Mouse (Mus musculus): Measurements from ENCODE around the gene Zfp867. TPM values are rescaled to one million over a fixed set of nuclear protein-coding genes. Genes with fewer than 3 reads are reported as not detected.

The Zfp867 gene
- polyA plus RNA-seq, 1 experiment from 2014 or later = 9.4 TPM

DNA sequence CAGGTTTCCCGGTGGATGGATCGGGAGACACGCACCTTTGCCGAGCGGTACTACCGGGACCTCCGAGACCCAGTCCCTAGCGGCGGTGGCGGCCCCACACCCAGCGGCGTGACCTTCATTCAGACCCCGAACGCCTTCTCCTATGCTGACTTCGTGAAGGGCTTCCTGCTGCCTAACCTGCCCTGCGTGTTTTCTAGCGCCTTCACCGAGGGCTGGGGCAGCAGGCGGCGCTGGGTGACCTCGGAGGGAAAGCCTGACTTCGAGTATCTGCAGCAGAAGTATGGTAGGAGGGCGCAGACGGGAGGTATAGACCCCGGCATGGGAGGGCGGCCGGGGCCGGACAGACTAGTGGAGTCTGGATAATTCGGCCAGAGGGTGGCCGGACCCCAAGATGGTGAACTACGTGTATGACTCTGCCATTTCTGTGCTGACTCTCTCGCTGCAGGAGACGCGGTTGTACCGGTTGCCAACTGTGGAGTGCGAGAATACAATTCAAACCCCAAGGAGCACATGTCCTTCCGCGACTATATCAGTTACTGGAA lies 22.0 kb downstream of the Zfp867 start:
- WGBS = 1% methylated on average over 38 of the region's 38 CpGs
- peaks cover 10% of the 10 kb centered on the region; the same call in 1 of the 2 replicates for H3K36me3 ChIP-seq (ENCODE audit: control insufficient read depth, insufficient read depth, low read length)
- H3K9me3 ChIP-seq (ENCODE audit: control insufficient read depth, low read length) = no peaks in the 10 kb centered on the region
- ATAC-seq (ENCODE audit: insufficient number of reproducible peaks, low FRiP score, low TSS enrichment, low read depth) (peak; percentile 76), DNase-seq (ENCODE audit: low spot score) (no peak)
- H3K4me2 ChIP-seq (ENCODE audit: low read depth, severe bottlenecking) = peak overlapping the region; percentile 88
- H3K27me3 ChIP-seq (ENCODE audit: control insufficient read depth, insufficient read depth, low read length) = no peaks in the 10 kb centered on the region
- H3K4me1 ChIP-seq (ENCODE audit: control insufficient read depth, insufficient read depth, low read length) = peaks cover 8% of the 10 kb centered on the region
- peak overlapping the region; percentile 56 for H3K27ac ChIP-seq (replicated peaks; ENCODE audit: low read depth, low read length)
- H3K9ac ChIP-seq (ENCODE audit: low read length) = peak overlapping the region; percentile 78
- H3K4me3 ChIP-seq (ENCODE audit: low read depth, low read length) = peak overlapping the region; percentile 84

DNA sequence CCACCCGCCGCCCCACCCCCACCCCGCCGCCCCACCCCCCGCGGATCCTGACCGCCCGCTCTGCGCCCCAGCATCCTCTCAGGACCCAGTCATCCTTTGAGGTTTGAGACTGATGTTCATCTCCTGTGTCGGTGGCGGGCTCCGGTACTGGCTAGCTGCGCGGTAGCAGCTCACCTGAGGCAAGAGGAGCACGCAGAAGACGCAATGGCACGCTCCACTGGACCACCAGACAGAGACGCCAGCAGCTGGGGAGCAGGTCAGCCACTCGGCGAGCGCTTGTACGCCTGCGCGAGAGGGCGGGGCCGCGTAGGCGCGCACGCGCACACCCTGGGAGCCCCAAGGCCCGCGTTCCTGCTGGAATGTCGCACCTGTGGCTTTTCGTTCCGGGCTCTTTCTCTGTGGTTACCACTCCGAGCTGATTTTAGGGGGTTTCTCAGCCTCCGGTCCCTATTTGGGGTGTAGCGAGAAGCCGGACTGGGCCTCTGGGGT lies 22.5 kb downstream of the Zfp867 start, which contains the start of gene Jmjd4:
Gene Jmjd4 (plus strand): TSS at position 305 of the 489 bp plus-strand sequence.
- DNase-seq (ENCODE audit: low spot score) (peak; percentile 93), ATAC-seq (ENCODE audit: insufficient number of reproducible peaks, low FRiP score, low TSS enrichment, low read depth) (peak; percentile 95)
- Histone ChIP-seq H3K4me2 (ENCODE audit: low read depth, severe bottlenecking) (peak within 1 kb of the TSS; percentile 88), H3K4me1 (ENCODE audit: control insufficient read depth, insufficient read depth, low read length) (peaks cover 8% of the 10 kb centered on the region), H3K9me3 (ENCODE audit: control insufficient read depth, low read length) (no peaks in the 10 kb centered on the region), H3K36me3 (ENCODE audit: control insufficient read depth, insufficient read depth, low read length) (peaks cover 5% of the 10 kb centered on the region; the same call in 1 of the 2 replicates), H3K4me3 (ENCODE audit: low read depth, low read length) (peak within 1 kb of the TSS; percentile 84), H3K27me3 (ENCODE audit: control insufficient read depth, insufficient read depth, low read length) (no peaks in the 10 kb centered on the region), H3K9ac (ENCODE audit: low read length) (peak within 1 kb of the TSS; percentile 78), H3K27ac (replicated peaks; ENCODE audit: low read depth, low read length) (peak within 1 kb of the TSS; percentile 56)
- under 1% methylated on average over 35 of the region's 40 CpGs for WGBS

DNA sequence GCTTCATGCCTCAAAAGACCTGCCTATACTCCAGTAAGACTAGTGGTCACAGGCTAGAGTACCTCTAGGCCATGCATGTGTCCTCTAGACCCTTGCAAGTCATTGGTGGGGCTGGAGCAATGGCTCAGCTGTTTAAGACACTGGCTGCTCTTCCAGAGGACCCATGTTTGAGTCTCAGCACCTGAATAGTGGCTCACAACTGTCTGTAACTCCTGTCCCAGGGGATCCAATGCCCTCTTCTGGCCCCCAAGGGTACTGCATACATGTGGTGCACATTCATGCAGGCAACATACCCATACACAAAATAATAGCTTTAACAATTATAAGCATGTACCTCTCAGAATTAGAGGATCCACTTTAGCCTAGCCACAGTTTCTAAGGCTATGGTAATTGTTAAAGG lies 29.2 kb downstream of the Zfp867 start:
- no peak for ATAC-seq (ENCODE audit: insufficient number of reproducible peaks, low FRiP score, low TSS enrichment, low read depth)
- Histone ChIP-seq H3K9ac (ENCODE audit: low read length) (no peak overlapping the region), H3K4me3 (ENCODE audit: low read depth, low read length) (no peak overlapping the region), H3K36me3 (ENCODE audit: control insufficient read depth, insufficient read depth, low read length) (peaks cover under 1% of the 10 kb centered on the region), H3K4me1 (ENCODE audit: control insufficient read depth, insufficient read depth, low read length) (no peaks in the 10 kb centered on the region), H3K4me2 (ENCODE audit: low read depth, severe bottlenecking) (no peak overlapping the region), H3K9me3 (ENCODE audit: control insufficient read depth, low read length) (no peaks in the 10 kb centered on the region), H3K27me3 (ENCODE audit: control insufficient read depth, insufficient read depth, low read length) (no peaks in the 10 kb centered on the region), H3K27ac (replicated peaks; ENCODE audit: low read depth, low read length) (no peak overlapping the region)
- no peak for DNase-seq (ENCODE audit: low spot score)

DNA sequence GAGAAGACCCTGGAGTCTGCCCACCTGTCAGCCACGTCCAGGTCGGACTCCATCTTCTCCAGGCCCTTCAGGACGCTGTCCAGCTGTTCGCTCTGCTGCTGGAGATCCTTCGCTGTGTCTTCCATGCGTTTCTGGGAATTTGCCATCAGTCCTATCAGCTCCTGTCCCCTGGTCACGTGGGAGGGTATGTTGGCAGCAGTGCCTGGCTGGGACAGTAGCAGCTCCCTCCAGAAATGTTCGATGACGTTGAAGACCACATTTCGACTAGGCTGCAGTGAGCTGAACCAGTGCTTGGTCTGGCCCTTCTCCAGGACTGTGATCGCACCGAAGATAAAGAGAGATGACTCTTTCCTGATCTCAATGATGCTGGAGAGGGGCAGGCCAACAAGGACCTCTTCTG lies 34.3 kb downstream of the Zfp867 start:
- H3K36me3 ChIP-seq (ENCODE audit: control insufficient read depth, insufficient read depth, low read length) = peaks cover 8% of the 10 kb centered on the region
- no peaks in the 10 kb centered on the region for H3K27me3 ChIP-seq (ENCODE audit: control insufficient read depth, insufficient read depth, low read length)
- no peaks in the 10 kb centered on the region; the same call in 1 of the 2 replicates for H3K9me3 ChIP-seq (ENCODE audit: control insufficient read depth, low read length)
- no peak overlapping the region for H3K9ac ChIP-seq (ENCODE audit: low read length)
- no peaks in the 10 kb centered on the region for H3K4me1 ChIP-seq (ENCODE audit: control insufficient read depth, insufficient read depth, low read length)
- ATAC-seq (ENCODE audit: insufficient number of reproducible peaks, low FRiP score, low TSS enrichment, low read depth) (no peak), DNase-seq (ENCODE audit: low spot score) (no peak)
- WGBS = 96% methylated on average over 12 of the region's 12 CpGs
- no peak overlapping the region for H3K27ac ChIP-seq (replicated peaks; ENCODE audit: low read depth, low read length)
- H3K4me2 ChIP-seq (ENCODE audit: low read depth, severe bottlenecking) = no peak overlapping the region
- no peak overlapping the region for H3K4me3 ChIP-seq (ENCODE audit: low read depth, low read length)

DNA sequence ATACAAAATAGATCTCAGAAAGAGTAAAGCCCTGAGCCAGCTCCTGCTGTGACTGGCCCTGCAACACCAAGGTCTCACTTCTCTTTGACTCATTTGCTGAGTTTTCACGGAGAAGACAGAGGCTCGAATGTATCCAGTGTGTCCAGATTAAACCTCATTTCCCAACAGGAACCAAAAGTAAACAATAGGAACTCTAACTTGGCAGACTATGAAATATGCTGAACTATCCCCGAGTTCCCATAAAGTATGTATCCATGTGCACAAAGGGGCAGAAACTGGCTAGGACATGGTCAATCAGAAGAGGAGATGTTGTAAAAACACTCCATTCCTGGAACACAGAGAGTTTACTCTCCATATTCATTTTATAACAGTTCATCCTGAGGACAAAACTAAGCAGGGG lies 40.0 kb downstream of the Zfp867 start:
- Histone ChIP-seq H3K4me3 (ENCODE audit: low read depth, low read length) (no peak overlapping the region), H3K4me2 (ENCODE audit: low read depth, severe bottlenecking) (no peak overlapping the region), H3K36me3 (ENCODE audit: control insufficient read depth, insufficient read depth, low read length) (peaks cover 10% of the 10 kb centered on the region), H3K27me3 (ENCODE audit: control insufficient read depth, insufficient read depth, low read length) (no peaks in the 10 kb centered on the region), H3K4me1 (ENCODE audit: control insufficient read depth, insufficient read depth, low read length) (no peaks in the 10 kb centered on the region), H3K27ac (replicated peaks; ENCODE audit: low read depth, low read length) (no peak overlapping the region), H3K9ac (ENCODE audit: low read length) (no peak overlapping the region), H3K9me3 (ENCODE audit: control insufficient read depth, low read length) (no peaks in the 10 kb centered on the region; the same call in 1 of the 2 replicates)
- DNase-seq (ENCODE audit: low spot score) = no peak
- 82% methylated on average over 3 of the region's 3 CpGs for WGBS
- ATAC-seq (ENCODE audit: insufficient number of reproducible peaks, low FRiP score, low TSS enrichment, low read depth) = no peak

DNA sequence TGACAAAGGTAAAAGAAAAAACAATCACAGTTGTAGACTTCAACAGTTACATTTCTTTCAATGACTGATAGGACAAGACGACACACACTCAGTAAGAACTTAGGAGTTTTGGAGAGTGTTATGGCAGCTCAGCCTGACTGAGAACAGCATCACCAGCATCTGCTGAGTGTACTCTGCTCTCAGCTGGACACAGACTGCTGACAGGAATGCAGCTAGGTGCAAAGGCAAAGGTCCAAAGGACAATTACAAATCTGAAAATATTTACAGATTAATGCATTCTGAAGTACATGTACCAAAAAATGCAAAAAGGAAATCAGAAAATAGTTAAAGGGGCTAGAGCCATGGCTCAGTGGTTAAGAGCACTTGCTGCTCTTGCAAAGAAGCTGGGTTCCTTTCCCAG lies 42.3 kb downstream of the Zfp867 start:
- H3K36me3 ChIP-seq (ENCODE audit: control insufficient read depth, insufficient read depth, low read length) = peaks cover 15% of the 10 kb centered on the region
- no peak overlapping the region for H3K9ac ChIP-seq (ENCODE audit: low read length)
- no peak overlapping the region for H3K27ac ChIP-seq (replicated peaks; ENCODE audit: low read depth, low read length)
- ATAC-seq (ENCODE audit: insufficient number of reproducible peaks, low FRiP score, low TSS enrichment, low read depth) = no peak
- H3K4me2 ChIP-seq (ENCODE audit: low read depth, severe bottlenecking) = no peak overlapping the region
- no peaks in the 10 kb centered on the region for H3K27me3 ChIP-seq (ENCODE audit: control insufficient read depth, insufficient read depth, low read length)
- no peak for DNase-seq (ENCODE audit: low spot score)
- H3K9me3 ChIP-seq (ENCODE audit: control insufficient read depth, low read length) = no peaks in the 10 kb centered on the region
- no peak overlapping the region for H3K4me3 ChIP-seq (ENCODE audit: low read depth, low read length)
- WGBS = 90% methylated on average over 1 of the region's 1 CpGs
- H3K4me1 ChIP-seq (ENCODE audit: control insufficient read depth, insufficient read depth, low read length) = no peaks in the 10 kb centered on the region

DNA sequence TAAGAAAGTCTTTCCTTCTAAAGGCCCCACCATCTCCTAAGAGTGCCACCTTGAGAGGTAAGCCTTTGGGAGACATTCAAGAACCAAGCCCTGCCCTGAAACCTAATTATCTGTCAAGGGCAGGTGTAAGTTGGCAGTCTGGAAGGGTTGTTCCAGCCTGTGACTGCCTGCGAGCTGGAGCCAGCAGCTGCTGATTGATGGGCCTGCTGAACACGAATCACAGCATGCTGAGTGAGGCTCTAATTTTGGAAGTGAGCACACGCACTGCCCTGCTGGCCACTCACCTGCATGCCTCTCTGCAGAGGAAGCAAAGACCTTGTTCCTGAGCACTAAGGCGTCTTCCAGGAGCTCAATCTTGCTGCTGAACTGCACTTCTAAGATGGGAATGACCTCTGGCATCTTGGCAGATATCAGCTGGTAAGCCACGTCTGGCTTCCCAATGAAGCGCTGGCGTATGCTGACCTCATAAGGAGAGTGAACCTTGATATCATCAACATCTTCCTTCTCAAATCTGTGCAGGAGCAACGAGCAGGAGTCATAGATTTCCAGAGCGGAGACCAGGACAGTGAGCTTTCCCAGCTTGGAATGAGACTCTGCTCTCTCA lies 44.1 kb downstream of the Zfp867 start:
- ATAC-seq (ENCODE audit: insufficient number of reproducible peaks, low FRiP score, low TSS enrichment, low read depth) (no peak), DNase-seq (ENCODE audit: low spot score) (no peak)
- 88% methylated on average over 9 of the region's 9 CpGs for WGBS

DNA sequence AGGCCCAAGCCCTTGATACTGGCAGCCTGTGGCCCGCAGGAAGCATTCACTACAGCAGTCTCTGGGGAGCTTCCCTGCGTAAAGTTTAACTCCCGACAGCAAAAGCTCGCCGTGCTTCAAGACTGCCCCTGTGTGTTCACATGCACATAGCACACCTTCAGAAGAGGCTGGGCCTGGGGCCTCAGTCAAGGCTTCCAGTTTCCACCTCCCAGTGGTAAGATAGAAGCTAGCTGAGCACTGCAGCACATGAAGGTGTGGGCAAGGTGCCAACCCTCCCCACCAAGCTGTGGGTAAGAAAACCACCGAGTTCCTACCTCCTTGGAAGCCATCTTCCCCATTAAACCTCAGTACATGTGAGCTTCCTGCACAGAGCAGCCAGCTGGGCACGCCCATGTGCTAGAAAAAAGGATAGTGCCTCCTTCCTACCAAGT lies 46.6 kb downstream of the Zfp867 start:
- Histone ChIP-seq H3K4me3 (ENCODE audit: low read depth, low read length) (no peak overlapping the region), H3K9me3 (ENCODE audit: control insufficient read depth, low read length) (no peaks in the 10 kb centered on the region), H3K27me3 (ENCODE audit: control insufficient read depth, insufficient read depth, low read length) (no peaks in the 10 kb centered on the region), H3K4me2 (ENCODE audit: low read depth, severe bottlenecking) (no peak overlapping the region), H3K4me1 (ENCODE audit: control insufficient read depth, insufficient read depth, low read length) (no peaks in the 10 kb centered on the region), H3K9ac (ENCODE audit: low read length) (no peak overlapping the region; the same call in 1 of the 2 replicates), H3K36me3 (ENCODE audit: control insufficient read depth, insufficient read depth, low read length) (peaks cover 24% of the 10 kb centered on the region), H3K27ac (replicated peaks; ENCODE audit: low read depth, low read length) (no peak overlapping the region)
- WGBS = 68% methylated on average over 7 of the region's 7 CpGs
- ATAC-seq (ENCODE audit: insufficient number of reproducible peaks, low FRiP score, low TSS enrichment, low read depth) (no peak), DNase-seq (ENCODE audit: low spot score) (peak; percentile 26)

More for the DNA sequence above, 44.1 kb downstream of the Zfp867 start:
- Histone ChIP-seq H3K9ac (ENCODE audit: low read length) (no peak overlapping the region), H3K4me2 (ENCODE audit: low read depth, severe bottlenecking) (no peak overlapping the region), H3K36me3 (ENCODE audit: control insufficient read depth, insufficient read depth, low read length) (peaks cover 17% of the 10 kb centered on the region), H3K27ac (replicated peaks; ENCODE audit: low read depth, low read length) (no peak overlapping the region), H3K27me3 (ENCODE audit: control insufficient read depth, insufficient read depth, low read length) (no peaks in the 10 kb centered on the region), H3K4me1 (ENCODE audit: control insufficient read depth, insufficient read depth, low read length) (no peaks in the 10 kb centered on the region), H3K9me3 (ENCODE audit: control insufficient read depth, low read length) (no peaks in the 10 kb centered on the region), H3K4me3 (ENCODE audit: low read depth, low read length) (no peak overlapping the region)
